Mouse (Mus musculus) liver, adult 2 months (tissue): ENCODE data around the gene Fam131b. TPM values are rescaled to one million over a fixed set of nuclear protein-coding genes. Genes with fewer than 3 reads are reported as not detected.

Experiments
- DNase-seq: peaks from one replicate; pipeline ENCODE4 v3.0.0-alpha.2; 2011; ENCODE audit warnings: low read depth, low spot score; ENCODE audit errors: extremely low read depth
- H3K27ac ChIP-seq: fragments of 200-500 bp; replicated peaks from 2 replicates; pipeline ENCODE4 v1.5.1; 2012; ENCODE audit warnings: low read depth, mild to moderate bottlenecking, control low read depth, inconsistent platforms, low read length; ENCODE audit not compliant: insufficient read depth
- H3K27me3 ChIP-seq: fragments of 200-500 bp; 2 replicates; pipeline ENCODE4 v1.6.1; 2012; ENCODE audit warnings: mild to moderate bottlenecking, moderate library complexity, low read length, inconsistent platforms; ENCODE audit not compliant: control insufficient read depth, insufficient read depth
- H3K36me3 ChIP-seq: fragments of 200-500 bp; 2 replicates; pipeline ENCODE4 v1.6.1; 2012; ENCODE audit warnings: low read length, inconsistent platforms; ENCODE audit not compliant: control insufficient read depth, insufficient read depth
- H3K4me1 ChIP-seq: fragments of 200-500 bp; 2 replicates; pipeline ENCODE4 v1.6.1; 2011; ENCODE audit warnings: low read length; ENCODE audit not compliant: control insufficient read depth, insufficient read depth
- H3K4me3 ChIP-seq: fragments of 200-500 bp; 2 replicates; pipeline ENCODE4 v1.5.1; 2011; ENCODE audit warnings: low read depth, mild to moderate bottlenecking, control low read depth, low read length, moderate library complexity; ENCODE audit not compliant: insufficient read depth
- H3K79me2 ChIP-seq: fragments of 200-500 bp; 2 replicates; pipeline ENCODE4 v1.6.1; 2012; ENCODE audit warnings: inconsistent platforms, mild to moderate bottlenecking, low read length, moderate library complexity; ENCODE audit not compliant: control insufficient read depth, insufficient read depth
- H3K9ac ChIP-seq: fragments of 200-500 bp; 2 replicates; pipeline ENCODE4 v1.6.1; 2012; ENCODE audit warnings: low read depth, mild to moderate bottlenecking, control low read depth, inconsistent platforms, low read length
- CTCF ChIP-seq: fragments of 200-500 bp; IDR thresholded peaks from 2 replicates; pipeline ENCODE4 v1.5.1; 2011; ENCODE audit warnings: low read depth, low read length, control low read depth
- POLR2A ChIP-seq: fragments of 200-500 bp; IDR thresholded peaks from 2 replicates; pipeline ENCODE4 v1.6.1; 2011; ENCODE audit warnings: low read length, control low read depth; ENCODE audit not compliant: insufficient read depth; ENCODE audit errors: extremely low read depth
- WGBS: fragments of 180-500 bp; shearing (Covaris S2); methylation state at CpG from one replicate; pipeline ENCODE4 v1.1.7; 2018; 5-methylcytosine and 5-hydroxymethylcytosine counted together
- polyA plus RNA-seq: library from polyadenylated mRNA; depleted of rRNA; stranded (reverse); fragments of >200 nt; gene quantifications from 2 replicates; pipeline ENCODE4 v1.2.3, GENCODE M21; 2012; rRNA removed
- total RNA-seq: library from RNA; depleted of rRNA; stranded (reverse); fragments of >200 nt; gene quantifications from 2 replicates; pipeline ENCODE4 v1.2.3, GENCODE M21; 2014; rRNA removed

The Fam131b gene
- total RNA-seq (under 0.01 TPM in 1 of 2 replicates, not detected in the other), polyA plus RNA-seq (not detected in 2 replicates)

GRCm38 (mm10) chr6:42324482-42325267 is at the start of gene Fam131b:
Fam131b (minus strand) TSS chr6:42324643.
- TF ChIP-seq CTCF (no peak), POLR2A (no peak)
- Histone ChIP-seq H3K4me3 (peak within 1 kb of the TSS; percentile 19; the same call in 1 of the 2 replicates), H3K4me1 (no peaks in the 10 kb centered on the region), H3K9ac (no peak within 1 kb of the TSS), H3K27me3 (peaks cover 19% of the 10 kb centered on the region), H3K36me3 (no peaks in the 10 kb centered on the region), H3K79me2 (no peaks in the 10 kb centered on the region), H3K27ac (no peak within 1 kb of the TSS)
- no peak for DNase-seq
- WGBS = 2% methylated on average over 51 of the region's 68 CpGs

- Histone ChIP-seq H3K27me3 (no peaks in the 10 kb centered on the region), H3K9ac (no peak overlapping the region; the same call in 1 of the 2 replicates), H3K4me3 (no peak overlapping the region), H3K4me1 (peaks cover 20% of the 10 kb centered on the region), H3K79me2 (peaks cover 7% of the 10 kb centered on the region; the same call in 1 of the 2 replicates), H3K36me3 (no peaks in the 10 kb centered on the region), H3K27ac (0 out of 2 replicates have a peak overlapping the region, but pooled peaks have one; percentile 7)
- TF ChIP-seq CTCF (no peak), POLR2A (no peak)
- DNase-seq = peak; percentile 64
- WGBS = 45% methylated on average over 7 of the region's 7 CpGs
Measured at GRCm38 (mm10) chr6:42373669-42374430, 49.4 kb upstream of the Fam131b start.

DNA sequence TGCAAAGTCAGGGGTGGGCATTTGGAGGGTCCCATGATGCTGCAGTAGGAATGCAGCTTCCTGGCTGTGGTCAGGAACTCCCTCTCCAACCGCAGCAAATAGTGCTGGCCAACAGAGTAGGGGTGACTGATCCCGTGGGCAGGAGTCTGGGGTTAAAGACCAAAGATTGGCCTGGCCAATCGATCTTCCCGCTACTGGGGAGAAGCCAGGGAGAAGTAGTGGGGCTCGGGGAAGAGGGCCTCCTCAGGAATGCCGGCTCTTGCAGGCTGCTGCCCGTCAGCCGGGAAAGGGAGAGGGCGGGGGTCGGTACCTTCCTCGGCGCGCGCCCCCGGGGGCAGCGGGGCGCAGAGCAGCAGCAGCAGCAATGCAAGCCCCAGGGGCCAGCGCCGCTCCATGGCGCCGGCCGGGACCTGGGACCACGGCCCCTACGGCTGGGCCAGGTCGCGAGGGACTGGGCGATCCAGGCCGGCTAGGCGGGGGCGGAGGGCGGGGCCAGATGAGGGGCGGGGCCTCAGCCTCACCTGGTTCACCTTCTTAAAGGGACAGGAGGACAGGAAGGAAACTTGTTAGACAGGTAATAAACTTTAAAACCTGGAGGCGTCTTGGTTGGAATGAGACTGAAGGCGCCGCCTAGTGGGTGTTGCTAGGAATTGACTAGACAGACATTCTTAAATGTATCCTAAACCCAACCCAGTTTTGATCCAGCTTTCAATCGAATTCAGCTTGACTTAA is 48.5 kb upstream of the Fam131b start, which contains the start of gene Epha1:
Epha1 (minus strand) TSS at position 453 of the 732 bp plus-strand sequence.
- Histone ChIP-seq H3K27me3 (no peaks in the 10 kb centered on the region), H3K4me3 (peak within 1 kb of the TSS; percentile 90), H3K4me1 (peaks cover 20% of the 10 kb centered on the region), H3K79me2 (peaks cover 7% of the 10 kb centered on the region; the same call in 1 of the 2 replicates), H3K36me3 (no peaks in the 10 kb centered on the region), H3K27ac (peak within 1 kb of the TSS; percentile 99), H3K9ac (peak within 1 kb of the TSS; percentile 98)
- WGBS = 2% methylated on average over 36 of the region's 36 CpGs
- DNase-seq = peak; percentile 91
- 0 out of 2 replicates have a peak, but pooled peaks have one; percentile 62 for TF ChIP-seq POLR2A
- peak; percentile 37; the same call in 1 of the 2 replicates for TF ChIP-seq CTCF

GRCm38 (mm10) chr6:42372421-42372815 is 48.0 kb upstream of the Fam131b start:
- 16% methylated on average over 9 of the region's 9 CpGs for WGBS
- no peak for TF ChIP-seq POLR2A
- no peak for TF ChIP-seq CTCF
- peak overlapping the region; percentile 75 for H3K9ac ChIP-seq

GRCm38 (mm10) chr6:42372001-42372400 is 47.6 kb upstream of the Fam131b start:
- TF ChIP-seq CTCF (no peak), POLR2A (no peak)
- peaks cover 20% of the 10 kb centered on the region for H3K4me1 ChIP-seq
- peak overlapping the region; percentile 67 for H3K4me3 ChIP-seq
- H3K27me3 ChIP-seq = no peaks in the 10 kb centered on the region
- peaks cover 7% of the 10 kb centered on the region; the same call in 1 of the 2 replicates for H3K79me2 ChIP-seq
- peak overlapping the region; percentile 67 for H3K27ac ChIP-seq
- 35% methylated on average over 3 of the region's 3 CpGs for WGBS
- DNase-seq = no peak
- H3K36me3 ChIP-seq = peaks cover 2% of the 10 kb centered on the region; the same call in 1 of the 2 replicates
- H3K9ac ChIP-seq = peak overlapping the region; percentile 75

More at GRCm38 (mm10) chr6:42372421-42372815, 48.0 kb upstream of the Fam131b start:
- peaks cover 20% of the 10 kb centered on the region for H3K4me1 ChIP-seq
- DNase-seq = no peak
- H3K27me3 ChIP-seq = no peaks in the 10 kb centered on the region
- H3K4me3 ChIP-seq = peak overlapping the region; percentile 67
- peak overlapping the region; percentile 67 for H3K27ac ChIP-seq
- peaks cover 7% of the 10 kb centered on the region; the same call in 1 of the 2 replicates for H3K79me2 ChIP-seq
- no peaks in the 10 kb centered on the region for H3K36me3 ChIP-seq
